Mouse (Mus musculus) liver, embryonic 14.5 days (tissue): ENCODE data around the gene Camk2d. TPM values are rescaled to one million over a fixed set of nuclear protein-coding genes. Genes with fewer than 3 reads are reported as not detected.

Source experiments
- ATAC-seq: fragments of 200-750 bp; cut with Nextera tagmentation; 2 replicates; pipeline ENCODE4 v1.8.0; 2017; ENCODE audit warnings: moderate number of reproducible peaks, mild to moderate bottlenecking, moderate library complexity; ENCODE audit not compliant: insufficient read depth
- DNase-seq, 3 experiments: peaks; one replicate each; pipeline ENCODE4 v3.0.0-alpha.2; 2012 to 2013; ENCODE audit warnings: low read depth in 3 of 3, low spot score in 3 of 3
- H3K27ac ChIP-seq: fragments of 300-500 bp; sonication (generic); 2 replicates; pipeline ENCODE4 v1.5.1; 2014; ENCODE audit warnings: moderate library complexity, mild to moderate bottlenecking, control low read depth, inconsistent platforms
- H3K27me3 ChIP-seq: fragments of 300-500 bp; sonication (generic); 2 replicates; pipeline ENCODE4 v1.6.1; 2014; ENCODE audit warnings: mild to moderate bottlenecking, low read length, moderate library complexity; ENCODE audit not compliant: control insufficient read depth, insufficient read depth
- H3K36me3 ChIP-seq: fragments of 300-500 bp; sonication (generic); replicated peaks from 2 replicates; pipeline ENCODE4 v1.6.1; 2014; ENCODE audit warnings: low read depth; ENCODE audit not compliant: control insufficient read depth, insufficient read depth
- H3K4me1 ChIP-seq, 2 experiments: fragments of 200-500 bp in 1 of 2; fragments of 300-500 bp in 1 of 2; sonication (generic) in 1 of 2; replicated peaks; 2 replicates each; pipeline ENCODE4 v1.6.1; 2012 to 2014; ENCODE audit warnings: antibody characterized with exemption in 1 of 2, inconsistent platforms in 1 of 2, low read length in 1 of 2; ENCODE audit not compliant: control insufficient read depth in 2 of 2, insufficient read depth in 2 of 2
- H3K4me2 ChIP-seq: fragments of 300-500 bp; sonication (generic); 2 replicates; pipeline ENCODE4 v1.6.1; 2014; ENCODE audit warnings: low read depth, mild to moderate bottlenecking, control low read depth, moderate library complexity
- H3K4me3 ChIP-seq, 2 experiments: fragments of 200-500 bp in 1 of 2; fragments of 300-500 bp in 1 of 2; sonication (generic) in 1 of 2; 2 replicates each; pipeline ENCODE4 v1.5.1; 2012 to 2014; ENCODE audit warnings: low read depth in 2 of 2, low read length in 2 of 2, mild to moderate bottlenecking in 2 of 2, control low read depth in 1 of 2, inconsistent platforms in 1 of 2, moderate library complexity in 1 of 2; ENCODE audit not compliant: insufficient read depth in 1 of 2
- H3K9ac ChIP-seq: fragments of 300-500 bp; sonication (generic); replicated peaks from 2 replicates; pipeline ENCODE4 v1.6.1; 2014; ENCODE audit warnings: mild to moderate bottlenecking, control low read depth, moderate library complexity
- H3K9me3 ChIP-seq: fragments of 300-500 bp; sonication (generic); 2 replicates; pipeline ENCODE4 v1.6.1; 2016; ENCODE audit warnings: low read length, mixed read lengths; ENCODE audit not compliant: control insufficient read depth
- CTCF ChIP-seq: IDR thresholded peaks from 2 replicates; pipeline ENCODE4 v1.5.1; 2016; ENCODE audit warnings: antibody characterized with exemption, low read depth, control low read depth
- EP300 ChIP-seq: IDR thresholded peaks from 2 replicates; pipeline ENCODE4 v1.6.1; 2016; ENCODE audit warnings: antibody characterized with exemption, low read depth
- WGBS: fragments of 180-500 bp; shearing (Covaris S2); extraction: QIAGEN DNeasy Blood & Tissue Kit; methylation state at CpG from one replicate; pipeline ENCODE4 v1.1.7; 2014; ENCODE audit not compliant: insufficient replicate concordance; 5-methylcytosine and 5-hydroxymethylcytosine counted together
- polyA plus RNA-seq, 2 experiments: library from polyadenylated mRNA; depleted of rRNA in 1 of 2; stranded (reverse) in 1 of 2; unstranded in 1 of 2; fragments of >200 nt; fragmentation: Nextera tagmentation in 1 of 2; extraction: Ambion mirVana in 1 of 2; gene quantifications; 2 replicates each; pipeline versions ENCODE4 v1.2.1 to v1.2.3; 2012 to 2014

Gene Camk2d
- polyA plus RNA-seq, 2 experiments: 2.2 to 3.7 TPM

- Histone ChIP-seq H3K9me3 (no peaks in the 10 kb centered on the region), H3K9ac (no peak overlapping the region), H3K27me3 (no peaks in the 10 kb centered on the region), H3K36me3 (no peaks in the 10 kb centered on the region), H3K4me2 (no peak overlapping the region), H3K4me1 (no peaks in the 10 kb centered on the region), H3K4me3 (no peak overlapping the region), H3K27ac (no peak overlapping the region)
- DNase-seq (no peak), ATAC-seq (no peak)
- WGBS: 34% methylated on average over 3 of the region's 3 CpGs
- no peak for TF ChIP-seq CTCF
- TF ChIP-seq EP300: no peak
These were observed 32.3 kb downstream of the Camk2d start for GRCm38 (mm10) chr3:126628380-126628779.

DNA sequence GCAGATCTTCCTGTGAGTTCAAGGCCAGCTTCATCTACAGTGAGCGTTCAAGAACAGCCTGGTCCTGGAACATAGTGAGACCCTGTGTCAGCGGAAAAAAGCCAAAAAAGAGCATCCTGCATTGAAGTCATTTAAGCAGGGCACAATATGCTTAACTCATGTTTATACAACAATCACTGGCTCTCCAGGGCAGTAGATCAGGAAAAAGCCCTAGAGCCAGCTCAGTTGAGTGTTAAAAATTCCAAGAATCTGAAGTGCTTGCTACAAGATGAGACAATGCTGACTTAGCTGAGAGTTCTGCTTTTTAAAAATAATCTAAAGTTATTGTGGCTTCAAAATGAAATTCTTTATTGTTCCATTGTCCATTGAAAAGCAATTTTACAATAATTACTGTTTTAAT is 32.9 kb downstream of the Camk2d start:
- ATAC-seq (no peak), DNase-seq (no peak)
- Histone ChIP-seq H3K9ac (no peak overlapping the region), H3K36me3 (no peaks in the 10 kb centered on the region), H3K4me2 (no peak overlapping the region), H3K27me3 (no peaks in the 10 kb centered on the region), H3K9me3 (no peaks in the 10 kb centered on the region), H3K4me3 (no peak overlapping the region), H3K4me1 (no peaks in the 10 kb centered on the region), H3K27ac (no peak overlapping the region)
- whole genome bisulfite sequencing: 75% methylated on average over 2 of the region's 2 CpGs
- no peak for TF ChIP-seq EP300
- TF ChIP-seq CTCF: no peak

DNA sequence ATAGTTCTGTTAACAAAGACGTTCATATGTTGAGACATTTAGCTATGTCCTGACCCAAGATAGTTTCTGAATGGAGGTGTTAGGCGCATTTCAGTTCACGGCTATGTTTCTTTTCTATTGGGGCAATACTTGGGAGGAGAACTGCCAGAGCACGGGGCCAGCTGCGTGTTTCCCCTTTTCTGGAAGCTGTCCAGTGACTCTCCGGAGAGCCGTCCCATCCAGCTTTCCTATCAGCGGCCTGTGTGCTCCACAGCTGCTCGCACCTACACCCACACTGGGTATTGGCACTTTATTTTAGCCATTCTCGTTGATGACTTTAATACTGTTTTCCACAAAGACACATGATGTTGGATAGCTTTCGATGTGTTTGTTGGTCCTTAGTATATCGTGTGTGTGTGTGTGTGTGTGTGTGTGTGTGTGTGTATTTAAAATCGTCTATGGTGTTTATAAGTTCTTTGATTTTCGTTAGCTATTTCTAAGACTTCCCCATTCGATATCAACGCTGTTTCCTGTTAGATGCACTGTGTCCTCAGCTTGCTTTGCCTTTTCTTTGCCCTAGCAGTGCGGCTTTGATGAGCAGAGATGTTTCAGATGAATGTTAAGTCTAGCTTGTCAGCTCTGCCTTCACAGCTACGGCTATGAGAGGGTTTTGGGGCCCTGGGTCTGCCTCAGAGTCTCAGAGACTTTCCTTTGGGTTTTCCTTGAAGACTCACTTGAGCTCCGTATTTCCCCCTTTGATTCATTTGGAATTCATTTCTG is 34.2 kb downstream of the Camk2d start:
- 42% methylated on average over 19 of the region's 19 CpGs for WGBS
- Histone ChIP-seq H3K9me3 (no peaks in the 10 kb centered on the region), H3K4me3 (no peak overlapping the region), H3K27me3 (no peaks in the 10 kb centered on the region), H3K4me1 (no peaks in the 10 kb centered on the region), H3K27ac (no peak overlapping the region), H3K9ac (no peak overlapping the region), H3K36me3 (no peaks in the 10 kb centered on the region), H3K4me2 (no peak overlapping the region)
- DNase-seq (no peak), ATAC-seq (no peak)
- no peak for TF ChIP-seq CTCF
- no peak for TF ChIP-seq EP300

GRCm38 (mm10) chr3:126631583-126631982 is 35.5 kb downstream of the Camk2d start:
- ATAC-seq (no peak), DNase-seq (no peak)
- Histone ChIP-seq H3K9ac (no peak overlapping the region), H3K4me2 (no peak overlapping the region), H3K36me3 (no peaks in the 10 kb centered on the region), H3K4me1 (no peaks in the 10 kb centered on the region), H3K9me3 (no peaks in the 10 kb centered on the region), H3K27ac (no peak overlapping the region), H3K27me3 (no peaks in the 10 kb centered on the region), H3K4me3 (no peak overlapping the region)
- 75% methylated on average over 8 of the region's 8 CpGs for WGBS
- TF ChIP-seq EP300 (no peak), CTCF (no peak)

DNA sequence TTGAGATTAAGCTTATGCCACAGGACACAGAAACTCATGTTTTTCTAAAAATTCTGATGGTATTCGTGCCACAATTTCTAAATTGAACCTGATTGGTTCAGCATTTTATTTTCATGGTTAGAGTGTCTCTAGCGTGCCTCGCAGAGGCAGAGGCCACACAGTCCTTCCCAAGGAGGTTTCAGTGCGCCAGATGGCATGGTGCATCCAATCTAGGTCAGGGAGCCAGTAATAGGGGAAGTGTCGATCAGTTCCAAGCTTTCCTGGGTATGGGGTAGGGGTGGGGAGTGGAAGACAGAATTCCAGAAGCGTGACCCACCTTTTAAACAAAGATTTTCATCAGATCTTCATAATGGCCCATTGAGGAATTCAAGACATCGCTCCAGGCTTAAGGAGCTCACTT is 36.5 kb downstream of the Camk2d start:
- no peak overlapping the region for H3K4me3 ChIP-seq
- TF ChIP-seq CTCF: no peak
- TF ChIP-seq EP300: no peak
- 67% methylated on average over 7 of the region's 7 CpGs for WGBS

More for the DNA sequence above, 36.5 kb downstream of the Camk2d start:
- no peak overlapping the region for H3K9ac ChIP-seq
- H3K36me3 ChIP-seq: no peaks in the 10 kb centered on the region
- H3K4me2 ChIP-seq: no peak overlapping the region
- H3K9me3 ChIP-seq: no peaks in the 10 kb centered on the region
- no peak for ATAC-seq
- H3K4me1 ChIP-seq: no peaks in the 10 kb centered on the region
- no peak overlapping the region for H3K27ac ChIP-seq
- no peak for DNase-seq
- no peaks in the 10 kb centered on the region for H3K27me3 ChIP-seq
